Mouse (Mus musculus) ES-Bruce4 (cell line): ENCODE data around the gene Ankrd65. TPM values are rescaled to one million over a fixed set of nuclear protein-coding genes. Genes with fewer than 3 reads are reported as not detected.
A peak's percentile ranks its signal among the peaks of the same experiment; 100 is the strongest.

ENCODE experiments used
- H3K27ac ChIP-seq: 2 replicates; pipeline ENCODE4 v1.5.1; 2012; ENCODE audit warnings: low read length, inconsistent platforms; ENCODE audit not compliant: insufficient read depth
- H3K27me3 ChIP-seq: 2 replicates; pipeline ENCODE4 v1.6.1; 2012; ENCODE audit warnings: mild to moderate bottlenecking, low read length, inconsistent platforms; ENCODE audit not compliant: control insufficient read depth, poor library complexity, insufficient read depth, severe bottlenecking
- H3K36me3 ChIP-seq: 2 replicates; pipeline ENCODE4 v1.6.1; 2012; ENCODE audit warnings: inconsistent platforms, mild to moderate bottlenecking, low read length, moderate library complexity; ENCODE audit not compliant: control insufficient read depth, poor library complexity, insufficient read depth, severe bottlenecking
- H3K4me1 ChIP-seq: one replicate; pipeline ENCODE4 v1.8.1; 2011; ENCODE audit warnings: low read length; ENCODE audit not compliant: control insufficient read depth, insufficient read depth
- H3K4me3 ChIP-seq: 2 replicates; pipeline ENCODE4 v1.5.1; 2011; ENCODE audit warnings: low read depth, mild to moderate bottlenecking, low read length
- H3K9ac ChIP-seq: 2 replicates; pipeline ENCODE4 v1.6.1; 2012; ENCODE audit warnings: low read depth, mild to moderate bottlenecking, inconsistent platforms; ENCODE audit not compliant: poor library complexity, severe bottlenecking
- H3K9me3 ChIP-seq: replicated peaks from 2 replicates; pipeline ENCODE4 v1.6.1; 2012; ENCODE audit warnings: mild to moderate bottlenecking, low read length, inconsistent platforms; ENCODE audit not compliant: control insufficient read depth, poor library complexity, insufficient read depth, severe bottlenecking
- CTCF ChIP-seq: IDR thresholded peaks from one replicate; pipeline ENCODE4 v1.8.1; 2011; ENCODE audit warnings: low read depth, low read length
- EP300 ChIP-seq: IDR thresholded peaks from 2 replicates; pipeline ENCODE4 v1.6.1; 2011; ENCODE audit warnings: low read depth, low read length; ENCODE audit not compliant: insufficient read depth
- POLR2A ChIP-seq: IDR thresholded peaks from one replicate; pipeline ENCODE4 v1.8.1; 2011; ENCODE audit warnings: low read length; ENCODE audit not compliant: insufficient read depth
- polyA plus RNA-seq: library from polyadenylated mRNA; stranded (reverse); fragments of >200 nt; gene quantifications from 2 replicates; pipeline ENCODE4 v1.2.4, GENCODE M21; 2011; ENCODE audit warnings: low read depth; ENCODE audit not compliant: missing spikeins, insufficient read depth, insufficient read length

Gene Ankrd65
- polyA plus RNA-seq, 1 experiment = not detected

- TF ChIP-seq POLR2A (no peak), CTCF (no peak), EP300 (no peak)
- H3K4me1 ChIP-seq = peaks cover 7% of the 10 kb centered on the region
- no peaks in the 10 kb centered on the region for H3K27me3 ChIP-seq
- no peak overlapping the region for H3K4me3 ChIP-seq
- H3K36me3 ChIP-seq = no peaks in the 10 kb centered on the region
- no peaks in the 10 kb centered on the region for H3K9me3 ChIP-seq
- no peak overlapping the region for H3K9ac ChIP-seq
- H3K27ac ChIP-seq = no peak overlapping the region
Observed at GRCm38 (mm10) chr4:155779498-155779897, 10.7 kb upstream of the Ankrd65 start.

- Histone ChIP-seq H3K36me3 (no peaks in the 10 kb centered on the region), H3K9ac (no peak overlapping the region), H3K9me3 (no peaks in the 10 kb centered on the region), H3K27ac (no peak overlapping the region), H3K4me1 (peaks cover 7% of the 10 kb centered on the region), H3K4me3 (no peak overlapping the region), H3K27me3 (no peaks in the 10 kb centered on the region)
- TF ChIP-seq CTCF = no peak
- TF ChIP-seq POLR2A = no peak
- TF ChIP-seq EP300 = no peak
Observed at GRCm38 (mm10) chr4:155780895-155781294, 9.3 kb upstream of the Ankrd65 start.

DNA sequence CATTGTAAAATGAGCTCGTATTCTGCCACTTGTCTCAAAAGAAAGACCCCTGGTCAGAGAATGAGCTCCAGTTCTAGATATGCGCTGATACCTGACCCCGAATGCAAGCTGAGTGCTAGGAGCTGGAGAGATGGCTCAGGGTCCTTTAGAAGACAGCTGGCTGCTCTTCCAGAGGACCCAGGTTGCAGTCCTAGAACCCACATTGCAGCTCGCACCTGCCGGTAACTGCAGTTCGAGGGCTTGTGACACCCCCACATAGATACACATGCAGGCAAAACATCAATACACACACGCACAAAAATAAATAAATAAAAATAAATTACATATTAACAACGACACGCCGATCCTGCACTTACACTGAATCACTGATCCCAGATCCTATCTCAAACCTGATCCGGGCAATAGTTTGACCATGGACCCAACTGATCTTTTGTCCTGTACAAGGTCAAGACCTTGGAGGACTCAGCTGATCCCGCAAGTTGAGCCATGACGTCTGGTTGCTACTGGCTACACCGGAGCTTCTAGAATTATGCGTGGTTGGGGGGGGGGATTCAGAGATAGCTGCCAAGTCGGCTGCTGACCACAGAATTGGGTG is 6.7 kb upstream of the Ankrd65 start:
- H3K36me3 ChIP-seq = no peaks in the 10 kb centered on the region
- TF ChIP-seq CTCF (no peak), POLR2A (no peak), EP300 (no peak)
- H3K4me1 ChIP-seq = no peaks in the 10 kb centered on the region
- H3K9ac ChIP-seq = peak overlapping the region; percentile 59
- no peak overlapping the region for H3K27ac ChIP-seq
- peak overlapping the region; percentile 63 for H3K4me3 ChIP-seq
- no peaks in the 10 kb centered on the region for H3K27me3 ChIP-seq
- no peaks in the 10 kb centered on the region for H3K9me3 ChIP-seq

GRCm38 (mm10) chr4:155784081-155784701 is 6.0 kb upstream of the Ankrd65 start:
- no peak overlapping the region for H3K27ac ChIP-seq
- no peak for TF ChIP-seq POLR2A
- peak; percentile 37 for TF ChIP-seq CTCF
- H3K4me3 ChIP-seq = peak overlapping the region; percentile 63
- peak overlapping the region; percentile 59 for H3K9ac ChIP-seq
- no peaks in the 10 kb centered on the region for H3K9me3 ChIP-seq
- no peaks in the 10 kb centered on the region for H3K4me1 ChIP-seq
- H3K27me3 ChIP-seq = no peaks in the 10 kb centered on the region
- H3K36me3 ChIP-seq = no peaks in the 10 kb centered on the region

DNA sequence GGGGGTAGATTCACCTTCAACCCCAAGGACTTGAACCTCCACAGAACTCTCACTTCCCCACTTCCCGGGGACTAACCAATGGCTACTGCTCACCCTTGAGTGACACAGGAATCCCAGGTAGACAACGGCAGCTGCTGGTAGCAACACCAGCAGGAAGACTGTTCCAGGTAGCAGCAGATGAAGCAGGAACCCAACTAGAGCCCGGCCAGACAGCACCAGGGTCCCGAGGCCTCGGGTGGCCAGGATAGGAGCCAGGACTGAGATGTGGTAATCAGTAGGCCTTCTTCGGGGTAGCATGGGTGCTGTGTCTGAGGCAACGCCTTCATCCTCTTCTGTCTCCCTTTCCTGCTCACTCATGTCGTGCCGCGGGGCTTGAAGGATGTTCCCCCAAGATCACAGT is 5.0 kb upstream of the Ankrd65 start:
- Histone ChIP-seq H3K9ac (no peak overlapping the region), H3K27ac (no peak overlapping the region), H3K27me3 (no peaks in the 10 kb centered on the region), H3K36me3 (no peaks in the 10 kb centered on the region), H3K4me3 (no peak overlapping the region), H3K9me3 (no peaks in the 10 kb centered on the region), H3K4me1 (no peaks in the 10 kb centered on the region)
- TF ChIP-seq EP300 = no peak
- TF ChIP-seq CTCF = no peak
- TF ChIP-seq POLR2A = no peak

- Histone ChIP-seq H3K36me3 (no peaks in the 10 kb centered on the region), H3K4me1 (no peaks in the 10 kb centered on the region), H3K4me3 (no peak within 1 kb of the TSS), H3K9me3 (no peaks in the 10 kb centered on the region), H3K9ac (peak within 1 kb of the TSS; percentile 59; the same call in 1 of the 2 replicates), H3K27ac (no peak within 1 kb of the TSS), H3K27me3 (no peaks in the 10 kb centered on the region)
- no peak for TF ChIP-seq POLR2A
- no peak for TF ChIP-seq EP300
- no peak for TF ChIP-seq CTCF
Observed at GRCm38 (mm10) chr4:155785819-155786218, 4.4 kb upstream of the Ankrd65 start, which contains the start of gene Tmem88b. Gene Tmem88b, minus strand, starts transcription at chr4:155785874.
